Mouse (Mus musculus): ENCODE results near the gene Kpna3.

GRCm38 (mm10) chr14:61447775-61448174 lies 8.1 kb upstream of the Kpna3 start:
- TF ChIP-seq POLR2A (IDR thresholded peaks at IDR 0.05; ENCODE audit: low read depth, low read length) (no peak), CTCF (IDR thresholded peaks at IDR 0.05; ENCODE audit: borderline replicate concordance, insufficient read depth, low read length) (no peak)
